ENCODE assay signal across 24 mouse cellular contexts in genomic region chr5:37310026-37310425, GRCm38 (mm10). TPM values are rescaled to one million over a fixed set of nuclear protein-coding genes. Genes with fewer than 3 reads are reported as not detected.
DNase-seq lines count a peak whose midpoint lies in the region; ATAC-seq lines count a peak whose summit lies in the region.
"Had no signal": no experiment of that assay in that cellular context is flagged by ENCODE, and none has a peak within 500 bp of the region (broad histone marks: within the 10 kb centered on the region; RNA-seq: fewer than 3 reads in every experiment).

No protein-coding gene starts in this region.

- no peaks in the 10 kb centered on the region for H3K9me3 ChIP-seq in hindbrain, embryonic 15.5 days
- H3K9me3 ChIP-seq in hindbrain, embryonic 13.5 days: peaks cover 7% of the 10 kb centered on the region
- H3K9me3 ChIP-seq in kidney, embryonic 14.5 days (ENCODE audit: control insufficient read depth, low read length): no peaks in the 10 kb centered on the region
- H3K9me3 ChIP-seq: embryonic facial prominence, embryonic 12.5 days; forebrain, embryonic 15.5 days had no signal

- no peak overlapping the region for H3K4me3 ChIP-seq in hindbrain, embryonic 15.5 days
- H3K4me3 ChIP-seq in hindbrain, embryonic 13.5 days: no peak overlapping the region
- H3K4me3 ChIP-seq in kidney, embryonic 14.5 days (ENCODE audit: low read length): no peak overlapping the region
- H3K4me3 ChIP-seq: embryonic facial prominence, embryonic 10.5 days; embryonic facial prominence, embryonic 12.5 days; forebrain, embryonic 13.5 days; forebrain, embryonic 15.5 days had no signal

- no peak overlapping the region for H3K4me2 ChIP-seq in hindbrain, embryonic 15.5 days
- no peak overlapping the region for H3K4me2 ChIP-seq in hindbrain, embryonic 13.5 days
- H3K4me2 ChIP-seq in kidney, embryonic 14.5 days (replicated peaks; ENCODE audit: low read depth, low read length): no peak overlapping the region
- H3K4me2 ChIP-seq: embryonic facial prominence, embryonic 12.5 days; forebrain, embryonic 13.5 days; forebrain, embryonic 15.5 days had no signal

- peaks cover 10% of the 10 kb centered on the region for H3K36me3 ChIP-seq in hindbrain, embryonic 15.5 days
- H3K36me3 ChIP-seq in hindbrain, embryonic 13.5 days: peaks cover 13% of the 10 kb centered on the region
- peaks cover 38% of the 10 kb centered on the region for H3K36me3 ChIP-seq in kidney, embryonic 14.5 days (ENCODE audit: control insufficient read depth, insufficient read depth, low read length)
- H3K36me3 ChIP-seq: G1E had no signal

- H3K9ac ChIP-seq in hindbrain, embryonic 15.5 days: no peak overlapping the region
- no peak overlapping the region for H3K9ac ChIP-seq in hindbrain, embryonic 13.5 days
- H3K9ac ChIP-seq in kidney, embryonic 14.5 days (ENCODE audit: low read depth, low read length): no peak overlapping the region
- H3K9ac ChIP-seq: embryonic facial prominence, embryonic 12.5 days; forebrain, embryonic 13.5 days; forebrain, embryonic 15.5 days; forebrain, postnatal 0 days had no signal

- H3K27ac ChIP-seq in hindbrain, embryonic 15.5 days (replicated peaks): 0 out of 2 replicates have a peak overlapping the region, but pooled peaks have one; percentile 15
- H3K27ac ChIP-seq in hindbrain, embryonic 13.5 days: no peak overlapping the region
- H3K27ac ChIP-seq in kidney, embryonic 14.5 days (ENCODE audit: low read depth, low read length): no peak overlapping the region
- H3K27ac ChIP-seq: embryonic facial prominence, embryonic 10.5 days; embryonic facial prominence, embryonic 12.5 days; forebrain, embryonic 13.5 days; forebrain, embryonic 15.5 days had no signal

- no peak for ATAC-seq in hindbrain, embryonic 15.5 days (ENCODE audit: low FRiP score, low read depth)
- ATAC-seq in hindbrain, embryonic 13.5 days (ENCODE audit: low FRiP score): no peak
- ATAC-seq in kidney, embryonic 14.5 days (ENCODE audit: low FRiP score, low TSS enrichment): no peak
- ATAC-seq: CD4-positive, CD25-positive, alpha-beta regulatory T cell, adult 4 months; forebrain, embryonic 13.5 days; forebrain, embryonic 15.5 days; forebrain, postnatal 0 days had no signal

- 74% methylated on average over 9 of the region's 9 CpGs for WGBS in hindbrain, embryonic 15.5 days
- WGBS in hindbrain, embryonic 13.5 days: 92% methylated on average over 9 of the region's 9 CpGs
- 94% methylated on average over 9 of the region's 9 CpGs for WGBS in kidney, embryonic 14.5 days

- DNase-seq in kidney, adult 18-20 months: peak; percentile 48
- peak; percentile 18 for DNase-seq in kidney, postnatal 10 days
- no peak for DNase-seq in kidney, adult 9 months
- peak; percentile 17 for DNase-seq in MN1 (ENCODE audit: low spot score)
- DNase-seq in adrenal gland, postnatal 25 days: no peak
- DNase-seq: adrenal gland, adult 2 months; adrenal gland, postnatal 10 days; adrenal gland, postnatal 36 days; B cell, adult 2 months; cerebellum, adult 11-12 months; cerebellum, adult 2 months; cerebellum, adult 9-10 months; cerebellum, postnatal 10 days; cerebellum, postnatal 25 days; forebrain, postnatal 0 days had no signal

- no peaks in the 10 kb centered on the region for H3K4me1 ChIP-seq in hindbrain, embryonic 15.5 days (replicated peaks)
- H3K4me1 ChIP-seq in hindbrain, embryonic 13.5 days (replicated peaks): no peaks in the 10 kb centered on the region
- H3K4me1 ChIP-seq in kidney, embryonic 14.5 days (ENCODE audit: control insufficient read depth, insufficient read depth, low read length): no peaks in the 10 kb centered on the region
- H3K4me1 ChIP-seq: embryonic facial prominence, embryonic 10.5 days; embryonic facial prominence, embryonic 12.5 days; forebrain, embryonic 13.5 days; forebrain, embryonic 15.5 days had no signal

- no peaks in the 10 kb centered on the region for H3K27me3 ChIP-seq in hindbrain, embryonic 15.5 days
- H3K27me3 ChIP-seq in hindbrain, embryonic 13.5 days: no peaks in the 10 kb centered on the region
- H3K27me3 ChIP-seq in kidney, embryonic 14.5 days (ENCODE audit: control insufficient read depth, insufficient read depth, low read length): no peaks in the 10 kb centered on the region
- H3K27me3 ChIP-seq: embryonic facial prominence, embryonic 12.5 days; forebrain, embryonic 13.5 days; forebrain, embryonic 15.5 days had no signal

RNA-seq across cellular contexts. Expression of gene Evc, which starts 26.7 kb away (rescaled TPM):
- polyA plus RNA-seq in hindbrain, embryonic 15.5 days (2015; fragmentation: Nextera tagmentation; extraction: Ambion mirVana): 5.8 and 6.0 TPM in 2 replicates
- 5.1 and 5.4 TPM in 2 replicates for polyA plus RNA-seq in hindbrain, embryonic 13.5 days (2015; fragmentation: Nextera tagmentation; extraction: Ambion mirVana)
- 12.9 and 18.4 TPM in 2 replicates for polyA plus RNA-seq in kidney, embryonic 14.5 days (2014; fragmentation: Nextera tagmentation; extraction: Ambion mirVana)
- total RNA-seq in adrenal gland, postnatal 25 days (2021): 12.5 and 16.9 TPM in 2 replicates
- total RNA-seq: G1E had no signal
- polyA plus RNA-seq: CD4-positive, CD25-positive, alpha-beta regulatory T cell, adult 4 months; G1E had no signal

RNA-seq across cellular contexts. Expression of gene Evc2, which starts 28.3 kb away (rescaled TPM):
- 5.0 and 7.2 TPM in 2 replicates for polyA plus RNA-seq in hindbrain, embryonic 15.5 days (2015; fragmentation: Nextera tagmentation; extraction: Ambion mirVana)
- 4.9 TPM in 2 replicates for polyA plus RNA-seq in hindbrain, embryonic 13.5 days (2015; fragmentation: Nextera tagmentation; extraction: Ambion mirVana)
- polyA plus RNA-seq in kidney, embryonic 14.5 days (2014; fragmentation: Nextera tagmentation; extraction: Ambion mirVana): 14.4 and 21.6 TPM in 2 replicates
- total RNA-seq in adrenal gland, postnatal 25 days (2021): 19.7 and 21.4 TPM in 2 replicates
- polyA plus RNA-seq: CD4-positive, CD25-positive, alpha-beta regulatory T cell, adult 4 months; G1E had no signal

Comparison
In these comparisons a context has a peak if more than half of its experiments do, and no peak if none do; other contexts are left out.
1. DNase-seq: peak in kidney, adult 18-20 months (single experiment), kidney, postnatal 10 days (single experiment) and MN1 (single experiment); none in kidney, adult 9 months (single experiment) and adrenal gland, postnatal 25 days (single experiment).